Mouse (Mus musculus) ovary, postnatal 36 days (tissue): ENCODE results near the gene Zfp689.
A peak's percentile ranks its signal among the peaks of the same experiment; 100 is the strongest.
"Not testable (repeated sequence)": the region's sequence is repeated elsewhere in the genome, so short reads cannot be mapped to it uniquely, and the experiment has no call there.

Source experiments
- DNase-seq: peaks from one replicate; pipeline ENCODE4 v3.0.0; 2022; ENCODE audit warnings: low spot score, mixed read lengths

Zfp689 gene

GRCm38 (mm10) chr7:127448521-127449300 lies at the start of gene Zfp689:
Gene Zfp689, minus strand, starts transcription at chr7:127449158.
- DNase-seq: peak; percentile 82

GRCm38 (mm10) chr7:127498407-127498806 lies 49.4 kb upstream of the Zfp689 start:
- no peak for DNase-seq

DNA sequence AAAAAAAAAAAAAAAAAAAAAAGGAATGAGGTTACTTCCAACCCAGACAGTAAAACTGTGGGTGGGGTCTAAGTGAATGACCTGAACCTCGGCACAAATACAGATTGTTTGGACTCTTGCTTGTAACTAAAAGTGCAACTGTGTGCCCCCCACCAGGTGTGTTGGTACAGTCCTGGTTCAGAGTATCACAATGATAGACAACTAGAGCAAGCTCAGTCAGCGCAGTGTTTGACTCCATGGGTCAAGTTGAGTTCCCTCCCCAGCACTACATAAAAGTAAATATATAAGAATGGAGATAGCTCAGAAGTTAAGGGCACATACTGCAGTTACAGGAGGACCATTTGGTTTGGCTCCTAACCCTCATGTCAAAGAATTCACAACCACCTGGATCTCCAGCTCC lies 48.4 kb upstream of the Zfp689 start:
- DNase-seq: no peak

GRCm38 (mm10) chr7:127494648-127495047 lies 45.7 kb upstream of the Zfp689 start:
- DNase-seq: no peak

DNA sequence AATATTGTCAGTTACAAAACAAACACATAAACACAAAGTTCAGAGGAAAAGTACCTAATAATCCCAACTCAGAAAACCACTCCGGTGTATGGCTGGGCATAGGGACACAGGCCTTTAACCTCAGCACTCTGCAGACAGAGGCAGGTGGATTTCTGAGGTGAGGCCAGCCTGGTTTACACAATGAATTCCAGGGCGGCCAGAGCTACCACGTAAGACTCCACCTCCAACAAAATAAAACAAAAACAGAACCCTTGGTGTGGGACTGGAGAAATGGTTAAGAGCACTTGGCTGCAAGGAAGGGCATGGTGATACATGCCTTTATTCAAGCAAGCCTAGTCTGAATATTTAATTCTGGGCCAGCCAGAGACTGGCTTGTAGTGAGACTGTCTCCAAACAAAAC lies 42.9 kb upstream of the Zfp689 start:
- DNase-seq: no peak

- no peak for DNase-seq
Measured at GRCm38 (mm10) chr7:127489982-127490381, 41.0 kb upstream of the Zfp689 start.

DNA sequence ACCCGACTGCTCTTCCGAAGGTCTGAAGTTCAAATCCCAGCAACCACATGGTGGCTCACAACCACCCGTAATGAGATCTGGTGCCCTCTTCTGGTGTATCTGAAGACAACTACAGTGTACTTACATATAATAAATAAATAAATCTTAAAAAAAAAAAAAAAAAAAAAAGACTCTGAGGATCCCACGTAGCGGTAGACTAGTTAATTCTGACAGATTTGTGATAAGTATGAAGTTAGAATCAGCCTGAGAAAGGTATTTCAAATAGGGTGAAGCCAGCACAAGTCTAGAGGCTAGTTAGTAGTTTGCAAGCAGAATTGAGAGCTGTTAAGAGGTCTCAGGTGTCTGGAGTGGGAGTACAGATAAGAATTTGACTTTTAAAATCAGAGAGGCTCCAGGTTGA lies 39.4 kb upstream of the Zfp689 start:
- not testable (repeated sequence) for DNase-seq

DNA sequence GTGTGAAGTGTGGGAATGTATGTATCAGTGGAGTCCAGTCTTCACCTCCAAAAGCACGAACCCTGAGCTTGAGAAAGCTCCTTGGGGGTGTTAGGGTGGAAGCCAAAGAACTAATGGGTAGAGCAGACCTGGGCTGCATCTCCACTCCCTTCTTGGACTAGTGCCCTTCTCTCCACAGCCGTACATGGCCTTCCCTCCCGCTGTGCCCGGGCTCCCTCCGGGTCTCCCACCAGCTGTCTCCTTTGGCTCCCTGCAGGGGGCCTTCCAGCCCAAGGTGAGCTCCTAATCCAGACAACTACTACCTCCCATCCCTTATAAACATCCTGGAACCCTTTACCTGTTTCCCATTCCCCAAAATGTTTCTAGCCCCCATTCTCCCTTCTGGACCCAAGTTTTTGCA lies 36.5 kb upstream of the Zfp689 start:
- DNase-seq: no peak

DNA sequence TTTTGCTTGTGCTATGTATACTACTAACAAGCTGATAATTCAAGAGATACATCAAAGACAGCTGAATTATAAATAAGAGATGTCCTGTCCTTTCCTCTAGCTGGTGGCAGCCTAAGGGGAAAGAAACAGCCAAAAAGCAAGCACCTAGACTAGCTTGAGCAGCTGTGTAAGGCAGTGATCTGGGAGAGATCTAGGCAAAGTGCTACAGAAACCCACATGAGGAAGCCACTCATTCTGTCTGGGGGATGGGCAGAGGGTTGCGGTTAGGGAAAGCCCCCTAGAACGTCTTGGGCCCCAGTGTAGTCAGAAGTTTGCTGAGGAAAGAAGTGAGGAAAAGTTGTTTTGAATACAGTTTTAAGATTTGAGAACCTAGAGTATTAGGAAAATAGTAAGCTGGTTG lies 31.4 kb upstream of the Zfp689 start:
- DNase-seq: no peak

GRCm38 (mm10) chr7:127479318-127480225 lies 30.6 kb upstream of the Zfp689 start:
- DNase-seq: no peak

GRCm38 (mm10) chr7:127478635-127479317 lies 29.8 kb upstream of the Zfp689 start, which contains the start of gene Fbrs:
Gene Fbrs, plus strand, starts transcription at chr7:127479199.
- DNase-seq: peak; percentile 97

DNA sequence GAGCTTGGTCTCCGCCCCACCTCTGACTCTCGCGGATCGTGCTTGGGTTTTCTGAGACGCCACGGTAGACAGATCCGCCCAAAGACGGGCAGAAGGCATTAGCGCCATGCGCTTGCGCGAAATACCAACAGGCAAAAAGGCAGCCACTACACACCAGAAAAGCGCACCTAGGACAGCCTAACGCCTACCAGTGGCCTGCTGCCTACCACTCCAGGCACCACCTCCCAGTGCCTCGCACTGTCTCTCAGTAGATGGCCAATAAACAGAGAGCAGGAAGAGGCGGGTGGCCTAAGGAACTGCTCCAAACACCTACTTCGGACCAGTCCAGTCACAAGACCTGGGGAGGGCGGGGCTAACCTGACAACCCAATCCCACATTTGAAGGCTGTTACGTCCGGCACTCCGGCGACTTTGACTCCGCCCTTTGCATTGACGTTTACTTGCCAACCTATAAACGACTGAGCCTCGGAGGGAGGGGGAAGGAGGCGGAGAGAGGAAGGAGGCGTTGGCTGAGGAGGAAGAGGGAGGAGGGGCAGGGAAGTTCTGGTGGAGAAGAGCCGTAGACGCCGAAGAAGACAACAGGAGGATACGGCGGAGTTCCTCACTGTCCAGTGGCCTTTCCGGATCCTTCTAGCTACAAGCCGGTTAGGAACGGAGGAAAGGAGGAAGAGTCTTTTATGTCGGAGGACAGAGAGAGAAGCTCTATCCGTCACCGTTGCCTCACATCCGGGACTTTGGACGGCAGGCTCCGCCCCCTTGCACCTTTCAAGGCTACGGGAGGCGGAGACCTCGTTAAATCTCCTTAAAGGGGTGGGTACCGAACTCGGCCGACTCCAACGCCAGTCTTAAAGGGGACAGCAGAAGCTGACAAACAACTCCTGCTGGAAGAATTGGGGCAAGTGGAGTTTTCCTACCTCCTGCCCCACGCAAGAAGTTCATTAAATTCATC lies 29.0 kb upstream of the Zfp689 start:
- DNase-seq: peak; percentile 97

DNA sequence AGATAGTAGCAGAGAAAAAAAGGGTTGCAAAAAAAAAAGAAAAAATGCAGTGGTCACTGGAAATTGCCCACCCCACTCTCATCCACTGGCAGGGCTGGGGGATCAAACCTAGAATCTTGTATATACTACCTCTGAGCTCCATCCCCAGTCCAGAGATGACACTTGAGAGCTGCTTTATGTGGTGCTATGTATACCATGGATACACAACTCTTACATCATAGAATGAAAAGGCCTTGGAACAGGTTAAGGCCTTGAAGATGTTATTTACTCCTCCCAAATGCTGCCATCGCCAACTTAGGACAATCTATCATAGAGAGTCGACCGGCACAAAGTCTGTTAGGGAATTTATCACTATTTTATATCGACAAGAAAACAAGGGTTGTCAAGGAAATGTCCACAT lies 27.9 kb upstream of the Zfp689 start:
- DNase-seq: no peak

GRCm38 (mm10) chr7:127476336-127476735 lies 27.4 kb upstream of the Zfp689 start:
- no peak for DNase-seq

GRCm38 (mm10) chr7:127475186-127475740 lies 26.3 kb upstream of the Zfp689 start:
- no peak for DNase-seq

DNA sequence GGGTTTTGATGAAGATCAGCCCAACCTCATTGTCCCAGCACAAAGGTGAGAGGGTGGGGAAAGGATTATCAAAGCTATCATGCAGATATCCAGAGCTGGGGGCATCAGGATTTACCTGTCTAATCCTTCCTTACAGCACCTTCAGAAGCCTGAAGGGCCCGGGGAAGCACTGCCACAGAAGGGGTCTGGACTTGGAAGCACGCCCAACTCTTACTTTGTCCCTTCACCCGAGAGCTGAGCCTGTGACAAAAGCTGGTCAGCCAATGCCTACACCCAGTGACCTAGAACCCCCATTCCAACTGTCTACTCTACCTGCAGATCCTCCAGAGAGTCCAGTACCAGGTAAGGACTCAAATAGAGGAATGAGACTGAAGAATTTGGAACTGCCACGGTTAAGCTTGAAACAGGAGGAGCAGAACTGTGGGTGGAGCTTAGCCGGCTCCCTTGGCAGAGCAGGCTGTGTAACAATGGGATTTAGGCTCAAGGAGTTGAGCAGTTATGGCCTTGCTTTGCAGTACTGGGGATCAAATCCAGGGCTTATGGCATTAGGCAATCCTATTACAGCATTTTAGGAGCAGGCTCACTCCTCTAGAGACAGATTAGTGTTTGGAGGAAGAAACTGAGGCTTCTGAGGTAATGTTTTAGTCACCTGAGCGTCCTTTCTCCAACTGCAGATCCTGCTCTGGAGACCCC lies 25.6 kb upstream of the Zfp689 start:
- no peak for DNase-seq

- no peak for DNase-seq
Measured at GRCm38 (mm10) chr7:127473705-127474104, 24.7 kb upstream of the Zfp689 start.

DNA sequence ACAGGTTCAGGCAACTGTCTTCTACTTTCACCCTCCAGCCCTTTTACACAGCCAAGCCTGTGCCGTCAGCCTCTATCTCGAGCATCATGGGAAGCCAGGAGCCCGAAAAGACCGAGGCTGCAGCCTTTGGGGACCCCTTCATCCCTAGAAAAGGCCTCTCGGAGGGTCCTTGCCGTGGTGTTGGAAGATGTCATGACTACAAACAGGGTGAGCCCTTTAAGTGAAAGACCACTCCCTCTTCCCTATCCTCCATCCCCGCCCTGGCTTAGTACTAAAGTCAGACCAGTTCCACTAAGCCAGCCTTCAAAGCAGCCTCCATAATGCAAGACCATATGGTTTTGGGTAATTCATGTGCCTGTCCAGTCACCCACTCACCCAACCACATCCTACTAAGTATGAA lies 23.1 kb upstream of the Zfp689 start:
- DNase-seq: no peak

GRCm38 (mm10) chr7:127471646-127472010 lies 22.7 kb upstream of the Zfp689 start:
- peak; percentile 57 for DNase-seq
